Mouse (Mus musculus) lung, adult 2 months (tissue): ENCODE measurements around the gene Smim20. TPM values are rescaled to one million over a fixed set of nuclear protein-coding genes. Genes with fewer than 3 reads are reported as not detected.

ENCODE experiments used
- DNase-seq: peaks from one replicate; pipeline ENCODE4 v3.0.0; 2022
- H3K4me1 ChIP-seq: fragments of 200-500 bp; 2 replicates; pipeline ENCODE4 v1.6.1; 2011; ENCODE audit warnings: low read length; ENCODE audit not compliant: control insufficient read depth, insufficient read depth
- H3K4me3 ChIP-seq: fragments of 200-500 bp; replicated peaks from 2 replicates; pipeline ENCODE3; 2011; ENCODE audit warnings: low read depth, mild to moderate bottlenecking, control low read depth, low read length; ENCODE audit errors: extremely low read depth
- CTCF ChIP-seq: fragments of 200-500 bp; IDR thresholded peaks from 2 replicates; pipeline ENCODE4 v1.5.1; 2011; ENCODE audit warnings: mild to moderate bottlenecking, low read length, control low read depth; ENCODE audit not compliant: insufficient read depth
- POLR2A ChIP-seq: fragments of 200-500 bp; IDR thresholded peaks from 2 replicates; pipeline ENCODE4 v1.6.1; 2011; ENCODE audit warnings: low read depth, mild to moderate bottlenecking, control low read depth, low read length, borderline replicate concordance; ENCODE audit errors: extremely low read depth
- WGBS: fragments of 180-500 bp; shearing (Covaris S2); methylation state at CpG from one replicate; pipeline ENCODE4 v1.1.7; 2018; 5-methylcytosine and 5-hydroxymethylcytosine counted together
- polyA plus RNA-seq: library from polyadenylated mRNA; depleted of rRNA; stranded (reverse); fragments of >200 nt; gene quantifications from 2 replicates; pipeline ENCODE4 v1.2.3, GENCODE M21; 2012

Smim20 gene
- polyA plus RNA-seq, 1 experiment, result 49.9 TPM

GRCm38 (mm10) chr5:53275376-53275775 is 8.5 kb downstream of the Smim20 start:
- Histone ChIP-seq H3K4me3 (no peak overlapping the region), H3K4me1 (no peaks in the 10 kb centered on the region)
- TF ChIP-seq POLR2A (no peak), CTCF (no peak)
- 72% methylated on average over 3 of the region's 3 CpGs for WGBS
- no peak for DNase-seq

- H3K4me1 ChIP-seq, result no peaks in the 10 kb centered on the region
- DNase-seq, result no peak
- 64% methylated on average over 5 of the region's 5 CpGs for WGBS
- H3K4me3 ChIP-seq, result no peak overlapping the region
- TF ChIP-seq CTCF (no peak), POLR2A (no peak)
These were observed 9.7 kb downstream of the Smim20 start for GRCm38 (mm10) chr5:53276470-53277022.

DNA sequence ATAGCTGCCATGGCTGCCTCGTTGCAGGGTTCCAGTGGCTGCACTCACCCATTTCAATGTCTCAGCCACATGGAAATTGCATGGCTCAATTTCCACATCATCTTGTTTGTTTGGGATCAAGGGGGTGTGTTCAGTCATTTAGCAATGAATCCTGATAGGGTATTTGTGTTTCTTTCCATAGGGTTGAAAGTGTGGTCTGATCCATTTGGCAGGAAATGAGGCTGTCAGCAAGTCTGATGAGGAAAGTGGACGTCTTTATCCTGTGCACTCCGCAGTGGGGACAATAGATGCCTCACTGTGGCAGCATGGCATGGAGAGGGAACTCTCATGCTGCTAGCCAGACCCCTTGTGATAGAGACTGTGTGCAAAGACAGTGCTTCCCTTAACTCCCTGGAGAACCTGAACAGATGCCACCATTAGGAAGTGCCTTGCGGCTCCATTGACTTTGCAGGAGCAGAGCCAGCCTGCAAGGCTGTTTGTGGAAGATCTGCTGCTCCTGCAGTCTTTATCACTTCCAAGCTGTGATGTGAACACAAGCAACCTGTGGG is 10.9 kb downstream of the Smim20 start:
- no peaks in the 10 kb centered on the region for H3K4me1 ChIP-seq
- no peak for DNase-seq
- 64% methylated on average over 4 of the region's 4 CpGs for WGBS
- no peak overlapping the region for H3K4me3 ChIP-seq
- no peak for TF ChIP-seq POLR2A
- no peak for TF ChIP-seq CTCF

GRCm38 (mm10) chr5:53279216-53279813 is 12.4 kb downstream of the Smim20 start:
- WGBS, result 69% methylated on average over 12 of the region's 12 CpGs

DNA sequence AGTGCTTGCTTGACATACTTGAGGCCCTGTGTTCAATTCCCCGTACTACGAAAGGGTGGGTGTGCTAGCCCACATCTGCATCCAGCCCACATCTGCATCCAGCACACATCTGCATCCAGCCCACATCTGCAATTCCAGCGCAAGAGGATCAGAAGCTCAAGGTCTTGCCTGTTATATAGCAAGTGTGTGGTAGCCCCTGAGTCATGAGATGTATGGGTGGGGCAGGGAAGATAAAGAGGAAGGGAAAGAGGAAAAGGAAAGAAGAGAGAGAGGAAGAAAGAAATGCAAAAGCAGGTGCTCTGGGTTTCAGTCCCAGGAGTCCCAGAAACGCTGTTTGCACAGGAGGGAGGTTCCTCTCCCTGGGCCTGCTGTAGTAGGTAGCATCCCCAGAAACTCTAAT is 15.6 kb downstream of the Smim20 start:
- DNase-seq, result no peak
- TF ChIP-seq POLR2A (no peak), CTCF (no peak)
- H3K4me1 ChIP-seq, result no peaks in the 10 kb centered on the region
- no peak overlapping the region for H3K4me3 ChIP-seq
- 84% methylated on average over 4 of the region's 4 CpGs for WGBS

More at GRCm38 (mm10) chr5:53279216-53279813, 12.4 kb downstream of the Smim20 start:
- DNase-seq, result no peak
- no peak overlapping the region for H3K4me3 ChIP-seq
- H3K4me1 ChIP-seq, result no peaks in the 10 kb centered on the region
- TF ChIP-seq POLR2A, result no peak
- TF ChIP-seq CTCF, result no peak

GRCm38 (mm10) chr5:53286406-53286805 is 19.5 kb downstream of the Smim20 start:
- H3K4me3 ChIP-seq, result no peak overlapping the region
- DNase-seq, result no peak
- WGBS, result 93% methylated on average over 2 of the region's 2 CpGs
- TF ChIP-seq POLR2A (no peak), CTCF (no peak)
- H3K4me1 ChIP-seq, result no peaks in the 10 kb centered on the region

DNA sequence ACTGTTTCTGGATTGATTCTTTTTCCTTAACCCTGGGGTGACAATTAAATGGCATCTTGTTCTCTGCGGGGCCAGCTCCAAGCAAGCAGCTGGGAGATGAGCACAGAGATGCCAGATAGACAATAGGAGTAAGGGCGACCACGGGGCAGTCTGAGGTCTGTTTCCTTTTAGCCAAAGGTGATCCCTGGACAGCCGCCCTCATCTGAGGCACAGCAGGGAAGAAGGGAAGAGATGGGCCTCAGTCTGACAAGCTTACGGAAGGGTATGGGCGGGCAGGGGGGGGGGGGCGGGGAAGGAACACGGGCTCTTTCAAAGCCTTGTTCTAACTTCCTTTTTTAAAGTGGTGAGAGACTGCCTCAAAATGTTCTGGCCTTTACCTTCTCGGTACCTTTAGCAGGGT is 22.6 kb downstream of the Smim20 start:
- no peak overlapping the region for H3K4me3 ChIP-seq
- TF ChIP-seq CTCF (no peak), POLR2A (no peak)
- no peak for DNase-seq
- 28% methylated on average over 8 of the region's 9 CpGs for WGBS
- no peaks in the 10 kb centered on the region for H3K4me1 ChIP-seq

DNA sequence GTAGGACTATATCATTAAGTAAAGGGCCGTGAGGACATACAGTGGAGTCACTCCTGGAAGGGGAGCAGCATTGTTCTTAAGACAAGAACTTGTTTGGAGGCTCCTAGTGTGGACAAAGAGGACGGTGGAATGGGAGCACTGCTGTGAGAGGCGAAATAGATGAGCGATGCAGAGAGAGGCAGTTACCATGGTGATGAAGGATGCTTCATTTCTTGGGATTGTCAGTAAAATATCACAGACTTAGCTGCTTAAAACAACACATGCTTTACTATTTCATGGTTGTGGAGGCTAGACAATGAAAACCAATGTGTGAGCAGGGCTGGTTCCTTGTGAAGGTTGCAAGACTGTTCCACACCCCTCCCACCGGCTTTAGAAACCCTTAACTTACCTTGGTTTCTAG is 27.7 kb downstream of the Smim20 start:
- 86% methylated on average over 5 of the region's 5 CpGs for WGBS
- H3K4me3 ChIP-seq, result no peak overlapping the region
- H3K4me1 ChIP-seq, result no peaks in the 10 kb centered on the region
- TF ChIP-seq POLR2A, result no peak
- no peak for DNase-seq

DNA sequence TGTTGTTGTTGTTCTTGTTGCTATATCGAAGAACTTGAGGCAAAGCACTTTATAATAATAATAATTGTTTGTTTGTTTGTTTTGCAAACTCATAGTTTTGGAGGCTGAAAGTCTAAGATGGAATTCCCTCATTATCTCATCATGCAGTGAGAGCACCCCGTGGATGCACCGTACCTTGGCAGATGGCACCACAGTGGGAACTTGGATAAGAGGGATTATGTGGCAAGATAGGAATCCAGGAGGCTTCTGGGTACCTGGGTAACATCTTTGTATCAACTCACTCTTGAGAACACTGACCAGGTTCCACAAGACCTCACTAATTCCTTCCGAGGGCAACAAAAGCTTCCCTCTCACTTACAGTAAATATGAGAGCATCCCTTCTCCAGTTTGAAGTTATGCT is 30.1 kb downstream of the Smim20 start:
- no peak for TF ChIP-seq CTCF
- no peak for TF ChIP-seq POLR2A
- Histone ChIP-seq H3K4me3 (no peak overlapping the region), H3K4me1 (no peaks in the 10 kb centered on the region)
- WGBS, result 86% methylated on average over 4 of the region's 4 CpGs
- DNase-seq, result no peak

GRCm38 (mm10) chr5:53301496-53301895 is 34.6 kb downstream of the Smim20 start:
- Histone ChIP-seq H3K4me1 (no peaks in the 10 kb centered on the region), H3K4me3 (no peak overlapping the region)
- no peak for TF ChIP-seq POLR2A
- no peak for TF ChIP-seq CTCF
- WGBS, result 59% methylated on average over 8 of the region's 8 CpGs
- no peak for DNase-seq
